Mouse (Mus musculus): ENCODE data around the gene Mnx1.
"Not testable (repeated sequence)": the region's sequence is repeated elsewhere in the genome, so short reads cannot be mapped to it uniquely, and the experiment has no call there.

Gene Mnx1

DNA sequence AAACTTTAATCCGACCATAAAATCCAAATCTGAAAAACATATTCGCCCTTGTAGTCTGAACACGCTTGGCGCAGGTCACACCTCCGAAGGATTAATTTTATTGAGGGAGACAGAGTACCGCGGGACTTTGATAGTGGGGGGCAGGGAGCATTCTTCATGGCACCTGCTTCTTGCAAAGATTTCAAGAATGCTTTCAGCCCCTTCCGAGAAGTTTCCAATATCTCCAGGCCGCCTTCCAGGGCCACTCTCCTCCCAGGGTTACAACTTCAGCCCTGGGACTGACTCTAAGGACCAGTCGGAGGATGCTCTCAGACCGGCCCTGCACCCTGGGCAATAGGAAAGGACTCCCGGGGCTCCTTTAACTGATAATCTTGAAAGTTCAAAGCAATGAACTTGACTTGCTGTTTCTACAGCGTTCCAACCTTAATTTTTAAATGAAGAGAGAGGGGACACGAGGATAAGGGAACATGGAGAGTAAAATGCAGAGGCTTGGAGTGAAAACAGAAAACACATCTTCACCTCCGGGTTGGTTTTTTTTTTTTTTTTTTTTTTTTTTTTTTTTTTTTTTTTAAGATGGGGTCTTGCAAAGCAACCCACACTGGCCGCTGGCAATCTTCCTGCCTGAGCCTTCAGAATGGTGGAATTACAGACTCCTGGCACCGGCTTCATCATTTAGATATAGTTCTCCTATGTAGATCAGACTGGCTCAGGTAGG, 9.8 kb downstream of the Mnx1 start:
- DNase-seq: no peak

DNA sequence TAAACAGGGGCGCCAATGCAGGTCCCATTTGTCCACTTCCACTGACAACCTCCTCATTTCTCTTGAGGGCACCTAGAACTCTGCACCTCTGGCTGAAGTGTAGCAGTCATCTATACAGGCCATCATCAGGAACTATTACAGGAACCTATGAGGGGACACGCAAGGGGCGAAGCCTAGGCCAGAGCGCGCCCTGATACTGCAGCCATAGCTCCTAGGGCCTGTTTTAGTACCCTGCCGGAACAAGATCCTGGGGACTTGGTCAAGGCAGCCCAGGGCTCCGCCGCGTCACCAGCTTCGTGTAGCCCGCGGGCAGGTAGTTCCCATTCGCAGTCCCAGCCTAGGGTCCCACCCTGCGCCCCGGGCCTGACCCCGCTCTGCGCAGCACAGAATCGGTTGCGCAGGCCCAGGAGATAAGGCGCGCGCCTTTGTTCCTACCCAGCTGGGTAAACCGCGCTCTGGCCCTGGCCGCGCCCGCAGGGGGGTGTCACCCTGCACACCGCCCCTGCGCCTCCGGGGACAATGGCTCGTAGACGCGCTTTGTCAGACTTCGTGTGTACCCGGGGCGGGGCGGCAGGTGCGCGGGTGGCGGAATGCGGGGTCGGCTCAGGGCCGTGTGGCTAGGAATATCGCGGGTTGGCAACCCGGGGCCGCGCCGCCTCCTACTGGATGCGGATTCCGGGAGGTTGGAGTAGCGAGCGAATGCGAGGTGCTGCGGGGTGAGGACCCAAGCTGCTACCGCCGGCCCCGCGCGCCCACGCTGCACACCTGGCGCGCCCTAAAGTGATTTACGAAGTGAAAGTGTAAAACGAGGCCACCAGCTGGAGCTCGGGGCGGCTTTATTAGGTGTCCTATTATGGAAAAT, 10.6 kb downstream of the Mnx1 start:
- no peak for DNase-seq

DNA sequence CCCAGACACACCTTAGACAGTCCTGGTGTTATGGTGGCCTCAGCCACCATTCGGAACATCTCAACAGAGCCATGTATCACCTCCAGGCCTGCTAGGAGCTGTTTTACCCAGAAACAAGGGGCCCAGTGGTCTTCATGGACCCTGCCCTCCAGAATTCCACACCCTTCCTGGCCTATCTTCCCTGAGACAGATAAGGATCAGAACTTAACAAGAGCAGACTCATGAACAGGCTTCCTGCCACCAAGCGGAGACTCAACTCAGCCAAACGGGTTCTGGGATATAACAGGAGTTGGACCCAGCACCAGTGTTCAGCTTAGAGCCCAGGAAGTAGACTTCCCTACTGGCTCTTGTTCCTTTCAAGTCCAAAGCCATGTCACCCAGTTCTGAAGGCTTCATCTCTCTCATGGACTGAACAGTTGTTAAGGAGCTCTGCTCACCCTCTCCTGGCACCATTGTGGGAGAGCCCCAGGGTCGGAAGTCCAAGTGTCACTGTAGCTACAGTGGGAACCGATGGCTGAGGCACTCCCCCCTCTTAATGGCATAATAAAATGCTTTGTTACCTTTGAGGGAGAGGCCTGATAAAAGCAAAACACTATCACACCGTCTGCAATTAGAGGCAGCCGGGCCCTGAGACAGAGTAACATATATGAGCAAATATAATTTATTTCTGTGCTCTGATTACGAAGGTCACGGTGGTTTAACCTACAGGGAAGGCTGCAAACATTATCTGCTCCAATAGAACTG, 15.2 kb downstream of the Mnx1 start:
- no peak for DNase-seq

DNA sequence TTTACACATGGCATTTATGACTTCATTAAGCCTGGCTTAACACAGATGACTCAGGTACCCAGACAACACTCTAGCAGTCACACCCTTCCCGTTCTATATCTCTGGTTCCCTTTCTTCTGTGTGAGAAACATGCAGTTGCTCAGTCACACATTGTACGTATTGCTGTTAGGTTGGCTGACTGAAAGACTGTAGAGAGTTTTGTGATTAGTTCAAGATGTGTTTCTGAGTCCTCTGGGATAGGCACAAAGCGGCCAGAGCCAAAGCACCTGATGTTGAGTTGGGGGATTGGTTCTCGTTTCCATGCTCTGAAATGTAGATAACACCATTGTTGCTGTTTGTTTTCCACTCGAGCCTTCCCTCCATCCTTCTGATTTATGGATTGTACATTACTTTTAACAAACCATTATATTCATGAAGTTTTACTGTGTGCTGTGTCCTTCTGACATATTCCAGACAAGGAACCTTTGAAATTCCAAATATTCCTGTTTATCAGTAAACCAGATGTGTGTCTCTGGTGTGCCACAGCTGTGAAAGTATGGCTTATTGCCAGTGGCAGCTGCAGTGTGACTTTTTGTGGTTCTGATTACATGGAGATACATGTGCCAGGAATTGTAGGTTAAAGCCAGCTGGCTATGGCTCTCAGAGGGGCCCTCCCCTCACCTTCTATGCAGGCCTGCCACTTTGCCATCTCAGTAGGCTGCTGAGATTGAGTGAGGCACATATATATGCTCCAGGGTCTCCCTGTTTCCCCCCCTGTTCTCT, 21.2 kb downstream of the Mnx1 start:
- DNase-seq: no peak

DNA sequence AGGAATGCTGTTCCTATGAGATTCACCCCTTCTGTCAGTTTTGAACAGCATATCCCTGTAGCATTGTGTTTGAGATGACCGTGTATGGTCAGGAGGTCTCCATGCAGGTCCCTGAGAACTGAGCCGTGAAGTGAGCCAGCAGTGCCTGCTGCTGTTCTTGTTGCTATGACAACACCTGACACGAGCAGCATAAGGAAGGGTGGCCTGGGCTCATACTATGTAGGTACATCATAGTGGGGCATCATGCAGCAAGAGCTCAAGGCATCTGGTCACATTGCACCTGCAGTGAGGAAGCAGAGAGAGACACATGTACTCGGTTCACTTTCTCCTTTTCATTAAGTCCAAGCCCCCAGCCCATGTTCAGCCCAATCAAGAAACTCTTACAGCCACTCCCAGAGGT, 25.9 kb downstream of the Mnx1 start:
- DNase-seq: no peak

DNA sequence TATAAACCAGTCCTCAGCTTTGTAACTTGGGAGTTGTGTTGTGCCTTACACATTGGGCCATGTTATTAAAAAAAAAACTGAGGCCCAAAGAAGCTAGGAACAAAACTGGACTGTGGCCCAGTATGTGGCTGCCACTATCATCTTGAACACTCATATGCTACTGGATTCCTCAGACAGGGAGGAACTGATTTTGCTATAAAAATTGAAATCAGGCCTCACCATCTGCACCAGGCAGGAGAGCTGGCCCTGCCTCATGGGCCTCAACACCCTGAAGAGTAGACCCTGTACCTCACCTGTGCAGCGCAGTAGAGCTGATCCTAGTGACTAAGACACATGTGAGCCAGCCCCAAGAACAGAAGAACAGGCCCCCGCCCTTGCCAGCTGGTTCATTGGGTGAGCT, 33.0 kb downstream of the Mnx1 start:
- no peak for DNase-seq

DNA sequence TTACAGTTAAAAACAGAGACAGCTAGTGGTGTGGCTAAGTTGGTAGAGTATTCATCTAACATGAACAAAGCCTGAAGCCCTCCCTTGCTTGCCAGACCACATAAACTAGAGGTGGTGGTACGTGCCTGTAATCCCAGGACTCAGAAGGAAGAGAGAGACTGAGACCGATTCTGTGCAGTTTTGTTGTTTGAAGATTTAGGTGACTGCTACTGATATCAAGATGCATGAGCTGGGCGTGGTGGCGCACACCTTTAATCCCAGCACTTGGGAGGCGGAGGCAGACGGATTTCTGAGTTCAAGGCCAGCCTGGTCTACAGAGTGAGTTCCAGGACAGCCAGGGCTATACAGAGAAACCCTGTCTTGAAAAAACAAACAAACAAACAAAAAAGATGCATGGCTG, 41.5 kb downstream of the Mnx1 start:
- DNase-seq: not testable (repeated sequence)

DNA sequence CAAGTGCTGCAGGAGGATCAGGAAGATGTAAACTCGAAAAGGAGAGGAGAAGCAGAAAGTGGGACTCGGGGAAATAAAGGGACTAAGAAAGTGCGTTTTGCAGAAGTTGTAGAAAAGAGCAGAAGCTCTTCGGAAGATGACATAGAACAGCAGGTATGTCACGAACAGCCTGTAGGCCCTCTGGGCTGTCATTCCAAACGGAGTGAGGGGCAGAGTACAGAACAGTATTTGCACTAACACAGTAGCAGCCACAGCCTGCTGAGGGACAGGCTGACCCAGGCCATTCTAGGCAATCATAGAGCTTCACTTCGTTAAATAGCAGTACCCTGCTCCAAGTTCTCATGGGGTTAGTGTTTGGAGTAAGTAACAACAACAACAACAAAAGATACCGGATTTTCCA, 42.8 kb downstream of the Mnx1 start:
- no peak for DNase-seq

DNA sequence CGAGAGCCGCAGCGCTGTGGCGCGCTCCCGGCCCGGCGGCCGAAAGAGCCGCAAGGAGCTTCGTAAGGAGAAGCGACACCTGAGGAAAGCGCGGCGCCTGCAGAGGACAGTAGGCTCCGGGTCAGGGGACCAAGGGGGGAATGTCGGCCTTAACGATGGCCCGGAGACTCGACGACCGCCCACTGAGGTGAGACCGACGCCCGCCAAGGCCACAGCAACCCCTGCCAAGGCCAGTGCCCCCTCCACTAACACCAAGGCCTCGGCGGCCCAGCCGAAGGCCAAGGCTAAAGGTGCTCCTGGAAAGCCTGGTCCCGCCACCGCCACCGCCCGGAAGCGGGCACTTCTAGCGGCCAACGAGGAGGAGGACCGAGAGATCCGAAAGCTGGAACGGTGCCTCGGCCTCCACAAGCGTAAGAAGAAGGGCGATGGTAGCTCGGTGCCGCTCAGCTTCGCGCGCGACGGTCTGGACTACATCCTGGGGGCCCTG, 43.4 kb downstream of the Mnx1 start:
- peak; percentile 41 for DNase-seq

DNA sequence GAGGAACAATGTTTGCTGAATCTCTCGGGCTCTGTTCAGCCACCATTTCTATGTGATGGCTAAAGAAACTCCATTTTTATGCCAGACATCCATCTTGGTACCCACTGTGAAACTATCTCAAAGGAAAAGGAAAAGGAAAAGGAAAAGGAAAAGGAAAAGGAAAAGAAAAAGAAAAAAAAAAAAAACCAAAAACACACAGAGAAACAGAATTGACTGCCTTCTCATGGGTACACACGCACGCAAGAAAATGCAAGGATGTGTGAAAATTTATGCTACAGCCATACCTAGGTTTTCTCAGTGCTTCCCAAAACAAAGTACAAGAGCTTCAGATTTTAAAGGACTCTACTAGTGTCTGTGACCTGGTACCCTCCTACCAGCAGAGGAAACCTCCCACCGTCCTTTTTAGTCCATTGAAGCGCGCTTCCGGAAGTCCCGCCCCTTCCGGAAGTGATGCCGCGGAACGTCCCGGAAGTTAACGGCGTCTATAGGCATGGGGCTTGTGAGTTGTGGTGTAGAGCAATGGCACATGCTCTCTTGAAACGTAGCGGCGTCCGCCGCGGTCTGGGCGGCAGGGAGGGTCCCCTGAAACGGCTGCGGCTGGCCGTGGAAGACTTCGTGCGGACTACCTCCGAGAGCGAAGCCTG, 43.9 kb downstream of the Mnx1 start, which contains the start of gene Nom1:
Gene Nom1 (plus strand): TSS at position 437 of the 644 bp plus-strand sequence.
- peak; percentile 91 for DNase-seq

DNA sequence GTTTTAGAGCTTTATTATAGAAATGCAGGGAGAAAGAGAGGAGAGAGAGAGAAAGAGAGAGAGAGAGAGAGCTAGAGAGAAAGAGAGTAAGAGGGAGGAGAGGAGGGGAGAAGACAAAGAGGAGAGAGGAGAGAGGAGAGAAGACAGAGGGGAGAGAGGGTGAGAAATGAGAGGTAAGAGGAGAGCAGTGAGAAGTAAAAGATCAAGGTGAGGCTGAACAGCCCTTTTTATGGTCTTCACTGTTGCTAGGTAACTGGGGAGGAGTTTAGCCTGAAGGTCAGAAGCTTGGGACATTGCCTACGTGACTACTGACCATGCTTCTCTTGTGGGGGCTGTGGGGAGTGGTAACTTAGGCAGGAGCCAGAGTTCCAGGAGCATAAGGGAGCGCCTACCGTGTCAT, 54.9 kb downstream of the Mnx1 start:
- DNase-seq: not testable (repeated sequence)
